Mouse (Mus musculus) erythroblast, embryonic 14.5 days (primary cell): Measurements from ENCODE around the gene Nfic. TPM values are rescaled to one million over a fixed set of nuclear protein-coding genes. Genes with fewer than 3 reads are reported as not detected.

Source experiments
- H3K27me3 ChIP-seq: 2 replicates; pipeline ENCODE4 v1.6.1; 2012; ENCODE audit warnings: inconsistent platforms; ENCODE audit not compliant: control insufficient read depth
- H3K36me3 ChIP-seq: 2 replicates; pipeline ENCODE4 v1.6.1; 2012; ENCODE audit warnings: mild to moderate bottlenecking, inconsistent platforms; ENCODE audit not compliant: control insufficient read depth
- H3K4me1 ChIP-seq: 2 replicates; pipeline ENCODE4 v1.6.1; 2012; ENCODE audit warnings: inconsistent platforms; ENCODE audit not compliant: control insufficient read depth
- H3K4me3 ChIP-seq: replicated peaks from 2 replicates; pipeline ENCODE3; 2012; ENCODE audit warnings: moderate library complexity, mild to moderate bottlenecking, inconsistent platforms
- H3K9me3 ChIP-seq: 2 replicates; pipeline ENCODE4 v1.6.1; 2012; ENCODE audit warnings: low read length, inconsistent platforms, mixed read lengths; ENCODE audit not compliant: control insufficient read depth
- GATA1 ChIP-seq: IDR thresholded peaks from 2 replicates; pipeline ENCODE4 v1.6.1; 2012; ENCODE audit warnings: low read length, inconsistent platforms, mixed read lengths
- TAL1 ChIP-seq: IDR thresholded peaks from 3 replicates; pipeline ENCODE4 v1.6.1; 2012; ENCODE audit warnings: low read length, inconsistent platforms, mixed read lengths
- polyA plus RNA-seq: library from polyadenylated mRNA; stranded (reverse); fragments of >175 nt; gene quantifications from 2 replicates; pipeline ENCODE4 v1.2.3, GENCODE M21; 2012

Gene Nfic
- polyA plus RNA-seq, 1 experiment: 0.94 TPM

- Histone ChIP-seq H3K36me3 (no peaks in the 10 kb centered on the region; the same call in 1 of the 2 replicates), H3K27me3 (peaks cover 61% of the 10 kb centered on the region), H3K4me1 (peaks cover 47% of the 10 kb centered on the region), H3K9me3 (no peaks in the 10 kb centered on the region; the same call in 1 of the 2 replicates), H3K4me3 (no peak overlapping the region)
- TF ChIP-seq TAL1 (no peak), GATA1 (no peak)
Observed at GRCm38 (mm10) chr10:81406504-81407440, 48.7 kb downstream of the Nfic start.

GRCm38 (mm10) chr10:81405588-81406201 lies 49.7 kb downstream of the Nfic start:
- Histone ChIP-seq H3K36me3 (no peaks in the 10 kb centered on the region; the same call in 1 of the 2 replicates), H3K4me3 (no peak overlapping the region), H3K27me3 (peaks cover 63% of the 10 kb centered on the region), H3K9me3 (no peaks in the 10 kb centered on the region; the same call in 1 of the 2 replicates), H3K4me1 (peaks cover 49% of the 10 kb centered on the region)
- no peak for TF ChIP-seq TAL1
- TF ChIP-seq GATA1: no peak

GRCm38 (mm10) chr10:81404720-81405119 lies 50.7 kb downstream of the Nfic start:
- Histone ChIP-seq H3K27me3 (peaks cover 65% of the 10 kb centered on the region), H3K4me1 (peaks cover 44% of the 10 kb centered on the region), H3K4me3 (no peak overlapping the region), H3K36me3 (peaks cover 3% of the 10 kb centered on the region; the same call in 1 of the 2 replicates), H3K9me3 (no peaks in the 10 kb centered on the region; the same call in 1 of the 2 replicates)
- TF ChIP-seq TAL1 (no peak), GATA1 (no peak)

GRCm38 (mm10) chr10:81404082-81404481 lies 51.4 kb downstream of the Nfic start:
- Histone ChIP-seq H3K36me3 (peaks cover 3% of the 10 kb centered on the region; the same call in 1 of the 2 replicates), H3K4me1 (peaks cover 40% of the 10 kb centered on the region), H3K27me3 (peaks cover 65% of the 10 kb centered on the region), H3K4me3 (no peak overlapping the region), H3K9me3 (no peaks in the 10 kb centered on the region; the same call in 1 of the 2 replicates)
- TF ChIP-seq GATA1 (no peak), TAL1 (no peak)

GRCm38 (mm10) chr10:81403511-81403910 lies 51.9 kb downstream of the Nfic start:
- peaks cover 59% of the 10 kb centered on the region for H3K27me3 ChIP-seq
- H3K4me1 ChIP-seq: peaks cover 35% of the 10 kb centered on the region
- no peaks in the 10 kb centered on the region; the same call in 1 of the 2 replicates for H3K9me3 ChIP-seq
- no peak for TF ChIP-seq GATA1
- TF ChIP-seq TAL1: no peak
- H3K36me3 ChIP-seq: peaks cover 3% of the 10 kb centered on the region; the same call in 1 of the 2 replicates
- no peak overlapping the region for H3K4me3 ChIP-seq

- H3K4me1 ChIP-seq: peaks cover 29% of the 10 kb centered on the region
Observed at GRCm38 (mm10) chr10:81402227-81402765, 53.1 kb downstream of the Nfic start.

GRCm38 (mm10) chr10:81401521-81402226 lies 53.8 kb downstream of the Nfic start:
- Histone ChIP-seq H3K9me3 (no peaks in the 10 kb centered on the region), H3K4me1 (peaks cover 28% of the 10 kb centered on the region), H3K4me3 (no peak overlapping the region), H3K27me3 (peaks cover 41% of the 10 kb centered on the region), H3K36me3 (peaks cover 5% of the 10 kb centered on the region; the same call in 1 of the 2 replicates)
- TF ChIP-seq TAL1 (no peak), GATA1 (no peak)

More at GRCm38 (mm10) chr10:81402227-81402765, 53.1 kb downstream of the Nfic start:
- no peaks in the 10 kb centered on the region for H3K9me3 ChIP-seq
- H3K36me3 ChIP-seq: peaks cover 3% of the 10 kb centered on the region; the same call in 1 of the 2 replicates
- no peak overlapping the region for H3K4me3 ChIP-seq
- H3K27me3 ChIP-seq: peaks cover 47% of the 10 kb centered on the region
- no peak for TF ChIP-seq TAL1

GRCm38 (mm10) chr10:81401205-81401520 lies 54.3 kb downstream of the Nfic start:
- H3K27me3 ChIP-seq: peaks cover 36% of the 10 kb centered on the region
- H3K36me3 ChIP-seq: peaks cover 5% of the 10 kb centered on the region; the same call in 1 of the 2 replicates
- H3K4me1 ChIP-seq: peaks cover 28% of the 10 kb centered on the region
- no peak for TF ChIP-seq GATA1
- no peak for TF ChIP-seq TAL1
- no peaks in the 10 kb centered on the region for H3K9me3 ChIP-seq
- no peak overlapping the region for H3K4me3 ChIP-seq
